Mouse (Mus musculus): ENCODE results near the gene Igsf21.

DNA sequence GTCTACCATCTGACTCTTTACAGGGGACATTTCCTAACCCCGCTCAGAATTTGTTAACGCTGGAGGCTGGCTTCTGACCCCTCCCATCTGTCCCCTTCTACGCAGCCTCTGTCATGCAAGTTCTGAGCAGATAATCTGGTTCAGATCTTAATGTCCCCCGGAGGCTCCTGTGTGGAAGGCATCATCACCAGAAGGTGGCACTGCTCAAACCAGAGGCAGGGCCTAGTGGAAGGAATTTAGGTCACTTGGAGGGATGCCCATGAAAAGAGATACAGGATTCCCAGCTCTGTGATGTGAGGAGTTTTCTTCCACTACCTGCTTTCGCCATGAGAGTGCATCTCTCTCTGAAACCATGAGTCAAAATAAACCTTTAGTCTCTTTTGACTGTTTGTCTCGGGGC, 67.0 kb downstream of the Igsf21 start:
- TF ChIP-seq GATA1 (IDR thresholded peaks at IDR 0.05; ENCODE audit: low read length), result no peak
- TF ChIP-seq TAL1 (IDR thresholded peaks at IDR 0.05; ENCODE audit: low read length), result no peak
